Mouse (Mus musculus) heart, postnatal 0 days (tissue): Measurements from ENCODE around the gene Tmem35b.

Source experiments
- CTCF ChIP-seq: IDR thresholded peaks from 2 replicates; pipeline ENCODE4 v1.5.1; 2016; ENCODE audit warnings: antibody characterized with exemption, control low read depth, low read depth
- EP300 ChIP-seq: IDR thresholded peaks from 2 replicates; pipeline ENCODE4 v1.6.1; 2016; ENCODE audit warnings: antibody characterized with exemption, low read depth

- no peak for TF ChIP-seq CTCF
- no peak for TF ChIP-seq EP300
Observed at GRCm38 (mm10) chr4:127172614-127173013, 49.1 kb downstream of the Tmem35b start.
